Mouse (Mus musculus) G1E (cell line): Measurements from ENCODE around the gene Ctla2a.

ENCODE experiments used
- CTCF ChIP-seq: IDR thresholded peaks from 2 replicates; pipeline ENCODE4 v1.5.1; 2012; ENCODE audit warnings: low read depth, low read length, inconsistent platforms, mixed read lengths
- GATA1 ChIP-seq: IDR thresholded peaks from 2 replicates; pipeline ENCODE4 v1.6.1; 2012; ENCODE audit warnings: borderline replicate concordance, low read length, inconsistent platforms, mixed read lengths
- GATA2 ChIP-seq: IDR thresholded peaks from 2 replicates; pipeline ENCODE4 v1.6.1; 2012; ENCODE audit warnings: low read depth, low read length, inconsistent platforms, borderline replicate concordance
- POLR2AphosphoS5 ChIP-seq: IDR thresholded peaks from 2 replicates; pipeline ENCODE4 v1.6.1; 2012; ENCODE audit warnings: low read depth, low read length, inconsistent platforms; ENCODE audit not compliant: insufficient replicate concordance
- TAL1 ChIP-seq: conservative IDR thresholded peaks from 2 replicates; pipeline ENCODE4 v1.6.1; 2012; ENCODE audit warnings: low read depth, low read length, inconsistent platforms, mixed read lengths

DNA sequence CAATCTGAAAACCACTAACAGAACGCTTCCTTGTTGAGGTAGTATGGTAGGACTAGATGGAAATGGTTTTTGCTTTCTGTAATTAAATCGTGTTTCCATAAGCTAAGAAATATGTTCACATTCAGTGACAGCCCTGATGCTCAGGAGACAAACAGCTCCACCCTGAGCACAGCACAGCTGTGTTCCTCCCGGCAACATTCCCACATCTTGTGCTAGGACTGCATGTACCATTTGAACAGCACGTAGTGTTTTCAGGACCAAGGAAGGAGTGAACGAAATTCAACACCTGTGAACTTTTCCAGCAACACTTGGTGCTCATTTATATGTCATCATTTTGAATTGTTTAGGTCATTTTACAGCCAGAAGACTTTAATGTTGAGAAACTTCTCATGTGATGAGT lies 25.3 kb upstream of the Ctla2a start:
- no peak for TF ChIP-seq CTCF
- no peak for TF ChIP-seq TAL1
- no peak for TF ChIP-seq POLR2AphosphoS5
- TF ChIP-seq GATA1 = no peak
- no peak for TF ChIP-seq GATA2
